Mouse (Mus musculus): Measurements from ENCODE around the gene Gm49721. TPM values are rescaled to one million over a fixed set of nuclear protein-coding genes. Genes with fewer than 3 reads are reported as not detected.
"Not testable (repeated sequence)": the region's sequence is repeated elsewhere in the genome, so short reads cannot be mapped to it uniquely, and the experiment has no call there.

Gm49721 gene
- total and polyA plus RNA-seq, 2 experiments from 2014 or later = 0.22 to 4.6 TPM

GRCm38 (mm10) chr17:6960349-6960748 lies 18.4 kb upstream of the Gm49721 start:
- H3K4me2 ChIP-seq (ENCODE audit: low read depth, low read length, poor library complexity, severe bottlenecking) = peak overlapping the region; percentile 36; the same call in 1 of the 2 replicates
- peak overlapping the region; percentile 38 for H3K4me3 ChIP-seq (ENCODE audit: low read depth, low read length)
- H3K36me3 ChIP-seq (ENCODE audit: insufficient read depth, low read length); H3K4me1 ChIP-seq (ENCODE audit: insufficient read depth, low read length); H3K27ac ChIP-seq (ENCODE audit: low read depth, low read length); ATAC-seq (ENCODE audit: low FRiP score); H3K27me3 ChIP-seq (ENCODE audit: insufficient read depth, low read length); H3K9ac ChIP-seq (replicated peaks; ENCODE audit: low read length, poor library complexity, severe bottlenecking); H3K9me3 ChIP-seq (ENCODE audit: low read length); DNase-seq (ENCODE audit: low spot score): not testable (repeated sequence)
- 0% methylated on average over 12 of the region's 12 CpGs for WGBS

- Histone ChIP-seq H3K4me3 (ENCODE audit: low read depth, low read length) (peak within 1 kb of the TSS; percentile 38), H3K4me2 (ENCODE audit: low read depth, low read length, poor library complexity, severe bottlenecking) (peak within 1 kb of the TSS; percentile 36; the same call in 1 of the 2 replicates)
- H3K9ac ChIP-seq (replicated peaks; ENCODE audit: low read length, poor library complexity, severe bottlenecking); H3K4me1 ChIP-seq (ENCODE audit: insufficient read depth, low read length); ATAC-seq (ENCODE audit: low FRiP score); H3K9me3 ChIP-seq (ENCODE audit: low read length); DNase-seq (ENCODE audit: low spot score); H3K27ac ChIP-seq (ENCODE audit: low read depth, low read length); H3K27me3 ChIP-seq (ENCODE audit: insufficient read depth, low read length); H3K36me3 ChIP-seq (ENCODE audit: insufficient read depth, low read length): not testable (repeated sequence)
- under 1% methylated on average over 39 of the region's 51 CpGs for WGBS
These were observed 17.9 kb upstream of the Gm49721 start, which contains the start of gene Tagap1 for GRCm38 (mm10) chr17:6960776-6961175. Tagap1 (minus strand) TSS chr17:6961156.

- H3K27ac ChIP-seq (ENCODE audit: low read depth, low read length); DNase-seq (ENCODE audit: low spot score): not testable (repeated sequence)
These were observed 17.3 kb upstream of the Gm49721 start for GRCm38 (mm10) chr17:6961181-6962000.

GRCm38 (mm10) chr17:6962339-6962738 lies 16.4 kb upstream of the Gm49721 start:
- H3K4me3 ChIP-seq (ENCODE audit: low read depth, low read length); ATAC-seq (ENCODE audit: low FRiP score); H3K36me3 ChIP-seq (ENCODE audit: insufficient read depth, low read length); DNase-seq (ENCODE audit: low spot score); H3K4me2 ChIP-seq (ENCODE audit: low read depth, low read length, poor library complexity, severe bottlenecking); H3K9me3 ChIP-seq (ENCODE audit: low read length); H3K27ac ChIP-seq (ENCODE audit: low read depth, low read length); H3K4me1 ChIP-seq (ENCODE audit: insufficient read depth, low read length); H3K27me3 ChIP-seq (ENCODE audit: insufficient read depth, low read length); H3K9ac ChIP-seq (replicated peaks; ENCODE audit: low read length, poor library complexity, severe bottlenecking): not testable (repeated sequence)
- WGBS = 87% methylated on average over 4 of the region's 6 CpGs

More at GRCm38 (mm10) chr17:6961181-6962000, 17.3 kb upstream of the Gm49721 start:
- H3K9me3 ChIP-seq (ENCODE audit: low read length); H3K27me3 ChIP-seq (ENCODE audit: insufficient read depth, low read length); H3K4me1 ChIP-seq (ENCODE audit: insufficient read depth, low read length); H3K36me3 ChIP-seq (ENCODE audit: insufficient read depth, low read length); H3K9ac ChIP-seq (replicated peaks; ENCODE audit: low read length, poor library complexity, severe bottlenecking): not testable (repeated sequence)
- peak; percentile 98 for ATAC-seq (ENCODE audit: low FRiP score)
- WGBS = under 1% methylated on average over 12 of the region's 48 CpGs
- peak overlapping the region; percentile 38 for H3K4me3 ChIP-seq (ENCODE audit: low read depth, low read length)
- H3K4me2 ChIP-seq (ENCODE audit: low read depth, low read length, poor library complexity, severe bottlenecking) = peak overlapping the region; percentile 32; the same call in 1 of the 2 replicates

GRCm38 (mm10) chr17:6962936-6963335 lies 15.8 kb upstream of the Gm49721 start:
- H3K9ac ChIP-seq (replicated peaks; ENCODE audit: low read length, poor library complexity, severe bottlenecking); DNase-seq (ENCODE audit: low spot score); H3K4me2 ChIP-seq (ENCODE audit: low read depth, low read length, poor library complexity, severe bottlenecking); H3K27ac ChIP-seq (ENCODE audit: low read depth, low read length); H3K4me1 ChIP-seq (ENCODE audit: insufficient read depth, low read length); ATAC-seq (ENCODE audit: low FRiP score); H3K27me3 ChIP-seq (ENCODE audit: insufficient read depth, low read length); H3K4me3 ChIP-seq (ENCODE audit: low read depth, low read length); H3K36me3 ChIP-seq (ENCODE audit: insufficient read depth, low read length); H3K9me3 ChIP-seq (ENCODE audit: low read length): not testable (repeated sequence)
- WGBS = 78% methylated on average over 4 of the region's 4 CpGs

- not testable (repeated sequence) for ATAC-seq (ENCODE audit: low FRiP score); H3K4me1 ChIP-seq (ENCODE audit: insufficient read depth, low read length); H3K9me3 ChIP-seq (ENCODE audit: low read length); H3K27me3 ChIP-seq (ENCODE audit: insufficient read depth, low read length); H3K4me3 ChIP-seq (ENCODE audit: low read depth, low read length); H3K4me2 ChIP-seq (ENCODE audit: low read depth, low read length, poor library complexity, severe bottlenecking); H3K27ac ChIP-seq (ENCODE audit: low read depth, low read length); H3K36me3 ChIP-seq (ENCODE audit: insufficient read depth, low read length); H3K9ac ChIP-seq (replicated peaks; ENCODE audit: low read length, poor library complexity, severe bottlenecking)
- peak; percentile 19 for DNase-seq (ENCODE audit: low spot score)
- 5% methylated on average over 6 of the region's 6 CpGs for WGBS
- peak; percentile 67 for TF ChIP-seq CTCF (IDR thresholded peaks at IDR 0.05)
These were observed 13.3 kb upstream of the Gm49721 start for GRCm38 (mm10) chr17:6965364-6965763.

- H3K27me3 ChIP-seq (ENCODE audit: insufficient read depth, low read length); H3K9me3 ChIP-seq (ENCODE audit: low read length); H3K27ac ChIP-seq (ENCODE audit: low read depth, low read length); ATAC-seq (ENCODE audit: low FRiP score); DNase-seq (ENCODE audit: low spot score); H3K36me3 ChIP-seq (ENCODE audit: insufficient read depth, low read length); H3K9ac ChIP-seq (replicated peaks; ENCODE audit: low read length, poor library complexity, severe bottlenecking); H3K4me3 ChIP-seq (ENCODE audit: low read depth, low read length); H3K4me1 ChIP-seq (ENCODE audit: insufficient read depth, low read length); H3K4me2 ChIP-seq (ENCODE audit: low read depth, low read length, poor library complexity, severe bottlenecking): not testable (repeated sequence)
- no CpG with 5 or more reads among the region's 1 CpGs for WGBS
These were observed 11.0 kb upstream of the Gm49721 start for GRCm38 (mm10) chr17:6967673-6968072.

GRCm38 (mm10) chr17:6970334-6970733 lies 8.4 kb upstream of the Gm49721 start, which contains the start of gene Rnaset2b:
Rnaset2b (plus strand) TSS chr17:6970634.
- H3K36me3 ChIP-seq (ENCODE audit: insufficient read depth, low read length); H3K4me1 ChIP-seq (ENCODE audit: insufficient read depth, low read length); H3K9me3 ChIP-seq (ENCODE audit: low read length); H3K27ac ChIP-seq (ENCODE audit: low read depth, low read length); H3K4me2 ChIP-seq (ENCODE audit: low read depth, low read length, poor library complexity, severe bottlenecking); DNase-seq (ENCODE audit: low spot score); H3K9ac ChIP-seq (replicated peaks; ENCODE audit: low read length, poor library complexity, severe bottlenecking); H3K27me3 ChIP-seq (ENCODE audit: insufficient read depth, low read length); H3K4me3 ChIP-seq (ENCODE audit: low read depth, low read length); ATAC-seq (ENCODE audit: low FRiP score): not testable (repeated sequence)
- no CpG with 5 or more reads among the region's 8 CpGs for WGBS

- WGBS = 91% methylated on average over 7 of the region's 8 CpGs
- H3K9me3 ChIP-seq (ENCODE audit: low read length); ATAC-seq (ENCODE audit: low FRiP score); H3K27me3 ChIP-seq (ENCODE audit: insufficient read depth, low read length); H3K36me3 ChIP-seq (ENCODE audit: insufficient read depth, low read length); H3K27ac ChIP-seq (ENCODE audit: low read depth, low read length); H3K4me2 ChIP-seq (ENCODE audit: low read depth, low read length, poor library complexity, severe bottlenecking); H3K9ac ChIP-seq (replicated peaks; ENCODE audit: low read length, poor library complexity, severe bottlenecking); H3K4me3 ChIP-seq (ENCODE audit: low read depth, low read length); H3K4me1 ChIP-seq (ENCODE audit: insufficient read depth, low read length); DNase-seq (ENCODE audit: low spot score): not testable (repeated sequence)
These were observed 7.5 kb upstream of the Gm49721 start for GRCm38 (mm10) chr17:6971238-6971637.

Measured in midbrain, postnatal 0 days (tissue).